15 mouse cellular contexts compared by ENCODE assay signal in the genomic region with DNA sequence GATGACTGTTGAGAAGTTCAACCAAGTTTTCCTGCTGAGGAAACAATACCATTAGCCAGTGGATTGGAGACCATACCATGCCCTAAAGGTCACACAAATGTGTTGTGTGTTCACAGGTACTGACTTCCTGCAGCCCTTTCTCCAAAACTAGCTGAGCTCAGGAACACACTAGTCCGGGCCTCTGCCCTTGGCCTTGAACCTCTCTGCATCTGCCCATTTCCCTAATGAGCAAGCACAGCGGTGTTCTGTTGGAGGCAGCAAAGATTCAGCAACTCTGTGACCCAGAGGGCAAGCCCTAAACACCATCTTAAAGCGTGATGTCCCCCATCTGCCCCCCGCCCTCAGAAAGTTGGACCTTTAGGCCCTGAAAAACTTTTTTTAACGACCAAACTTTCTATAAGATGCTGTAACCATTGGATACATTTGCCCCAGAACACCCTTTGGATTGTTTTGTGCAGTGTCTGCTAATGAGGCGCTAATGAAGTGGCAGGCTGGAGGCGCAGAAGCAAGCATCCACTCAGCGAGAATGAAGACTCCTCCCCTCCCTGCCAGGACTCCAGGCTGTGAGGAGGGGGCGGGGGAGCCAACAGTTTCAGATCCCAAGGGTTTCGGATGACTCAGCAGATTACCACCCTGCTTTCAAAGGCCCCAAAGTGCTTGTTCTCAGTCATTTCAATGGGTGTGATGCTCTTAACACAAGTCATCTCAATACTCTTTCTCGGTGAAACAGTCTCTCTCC. TPM values are rescaled to one million over a fixed set of nuclear protein-coding genes. Genes with fewer than 3 reads are reported as not detected.
DNase-seq lines count a peak whose midpoint lies in the region; ATAC-seq and TF ChIP-seq lines count a peak whose summit lies in the region.
"Had no signal": no experiment of that assay in that cellular context is flagged by ENCODE, and none has a peak within 500 bp of the region (broad histone marks: within the 10 kb centered on the region; RNA-seq: fewer than 3 reads in every experiment).

No protein-coding gene starts in this region.

- TF ChIP-seq CTCF in midbrain, postnatal 0 days (IDR thresholded peaks at IDR 0.05) = no peak
- no peak for TF ChIP-seq CTCF in forebrain, postnatal 0 days (IDR thresholded peaks at IDR 0.05; ENCODE audit: low read depth)
- no peak for TF ChIP-seq CTCF in olfactory bulb, adult 2 months (IDR thresholded peaks at IDR 0.05; ENCODE audit: insufficient read depth, low read depth, low read length)

- H3K36me3 ChIP-seq in midbrain, embryonic 11.5 days (ENCODE audit: control insufficient read depth, insufficient read depth, low read length) = no peaks in the 10 kb centered on the region
- no peaks in the 10 kb centered on the region for H3K36me3 ChIP-seq in midbrain, postnatal 0 days (ENCODE audit: insufficient read depth, low read length)
- no peaks in the 10 kb centered on the region for H3K36me3 ChIP-seq in forebrain, postnatal 0 days (ENCODE audit: insufficient read depth)
- H3K36me3 ChIP-seq: liver, embryonic 15.5 days; stomach, embryonic 15.5 days had no signal

- no peak overlapping the region for H3K4me3 ChIP-seq in midbrain, embryonic 11.5 days (ENCODE audit: low read depth, low read length)
- H3K4me3 ChIP-seq in midbrain, postnatal 0 days (ENCODE audit: low read depth, low read length) = no peak overlapping the region
- H3K4me3 ChIP-seq in forebrain, postnatal 0 days (ENCODE audit: low read depth, low read length) = no peak overlapping the region
- H3K4me3 ChIP-seq in olfactory bulb, adult 2 months (ENCODE audit: insufficient read depth, low read depth, low read length) = no peak overlapping the region
- H3K4me3 ChIP-seq: liver, embryonic 15.5 days; stomach, embryonic 15.5 days had no signal

- no peak for TF ChIP-seq POLR2A in olfactory bulb, adult 2 months (IDR thresholded peaks at IDR 0.05; ENCODE audit: insufficient read depth, low read depth, low read length)

- 0 out of 2 replicates have a peak, but pooled peaks have one; percentile 19 for ATAC-seq in midbrain, embryonic 11.5 days (ENCODE audit: low FRiP score)
- no peak; the same call in 1 of the 2 replicates for ATAC-seq in midbrain, postnatal 0 days (ENCODE audit: low FRiP score)
- peak; percentile 63 for ATAC-seq in forebrain, postnatal 0 days

- WGBS in midbrain, embryonic 11.5 days = 21% methylated on average over 11 of the region's 11 CpGs
- WGBS in midbrain, postnatal 0 days = 21% methylated on average over 11 of the region's 11 CpGs
- WGBS in forebrain, postnatal 0 days = 10% methylated on average over 11 of the region's 11 CpGs
- 14% methylated on average over 11 of the region's 11 CpGs for WGBS in olfactory bulb, adult 2 months

- no peaks in the 10 kb centered on the region for H3K9me3 ChIP-seq in midbrain, embryonic 11.5 days (ENCODE audit: control insufficient read depth, low read length)
- no peaks in the 10 kb centered on the region for H3K9me3 ChIP-seq in midbrain, postnatal 0 days (ENCODE audit: low read length)
- H3K9me3 ChIP-seq in forebrain, postnatal 0 days (ENCODE audit: low read length) = no peaks in the 10 kb centered on the region
- H3K9me3 ChIP-seq: liver, embryonic 15.5 days; stomach, embryonic 15.5 days had no signal

- no peak for DNase-seq in midbrain, embryonic 11.5 days (ENCODE audit: low spot score, missing footprints)
- no peak for DNase-seq in midbrain, postnatal 0 days (ENCODE audit: low spot score)
- peak; percentile 62 for DNase-seq in embryo, embryonic 10 days (ENCODE audit: low spot score)
- DNase-seq in forebrain, postnatal 0 days = peak; percentile 53
- DNase-seq in layer of hippocampus, postnatal 25 days (ENCODE audit: extremely low spot score in 1 of 2, low spot score in 1 of 2) = no peak
- DNase-seq in heart, adult 8-10 months (ENCODE audit: low spot score) = no peak
- no peak for DNase-seq in adipocyte (ENCODE audit: low spot score)
- DNase-seq: adrenal gland, adult 2 months; cerebellum, adult 18-20 months; gastrocnemius, postnatal 25 days; heart, postnatal 14 days had no signal

- H3K27me3 ChIP-seq in midbrain, embryonic 11.5 days (ENCODE audit: control insufficient read depth, insufficient read depth, low read length) = no peaks in the 10 kb centered on the region
- no peaks in the 10 kb centered on the region for H3K27me3 ChIP-seq in midbrain, postnatal 0 days (ENCODE audit: insufficient read depth, low read length)
- no peaks in the 10 kb centered on the region for H3K27me3 ChIP-seq in forebrain, postnatal 0 days (ENCODE audit: insufficient read depth, low read length)
- H3K27me3 ChIP-seq: liver, embryonic 15.5 days; stomach, embryonic 15.5 days had no signal

- H3K4me1 ChIP-seq in midbrain, embryonic 11.5 days (ENCODE audit: control insufficient read depth, insufficient read depth, low read length) = no peaks in the 10 kb centered on the region
- H3K4me1 ChIP-seq in midbrain, postnatal 0 days (ENCODE audit: insufficient read depth, low read length) = no peaks in the 10 kb centered on the region; the same call in 1 of the 2 replicates
- H3K4me1 ChIP-seq in forebrain, postnatal 0 days (ENCODE audit: insufficient read depth) = peaks cover 16% of the 10 kb centered on the region; the same call in 1 of the 2 replicates
- H3K4me1 ChIP-seq in olfactory bulb, adult 2 months (ENCODE audit: control insufficient read depth, insufficient read depth, low read length) = peaks cover 47% of the 10 kb centered on the region
- H3K4me1 ChIP-seq: liver, embryonic 15.5 days; stomach, embryonic 15.5 days had no signal

- no peak overlapping the region for H3K9ac ChIP-seq in midbrain, embryonic 11.5 days (ENCODE audit: low read length)
- H3K9ac ChIP-seq in midbrain, postnatal 0 days (replicated peaks; ENCODE audit: low read length, poor library complexity, severe bottlenecking) = no peak overlapping the region
- H3K9ac ChIP-seq in forebrain, postnatal 0 days = no peak overlapping the region
- H3K9ac ChIP-seq: liver, embryonic 15.5 days; stomach, embryonic 15.5 days had no signal

- no peak overlapping the region for H3K4me2 ChIP-seq in midbrain, embryonic 11.5 days
- H3K4me2 ChIP-seq in midbrain, postnatal 0 days (ENCODE audit: low read depth, low read length, poor library complexity, severe bottlenecking) = no peak overlapping the region
- no peak overlapping the region for H3K4me2 ChIP-seq in forebrain, postnatal 0 days (ENCODE audit: low read depth)
- H3K4me2 ChIP-seq: liver, embryonic 15.5 days; stomach, embryonic 15.5 days had no signal

- no peak overlapping the region for H3K27ac ChIP-seq in midbrain, embryonic 11.5 days (ENCODE audit: low read depth, low read length)
- H3K27ac ChIP-seq in midbrain, postnatal 0 days (ENCODE audit: low read depth, low read length) = no peak overlapping the region
- H3K27ac ChIP-seq in forebrain, postnatal 0 days (ENCODE audit: low read depth, low read length) = no peak overlapping the region
- H3K27ac ChIP-seq in olfactory bulb, adult 2 months (ENCODE audit: insufficient read depth, low read depth, low read length) = peak overlapping the region; percentile 60; the same call in 1 of the 2 replicates
- H3K27ac ChIP-seq: kidney, postnatal 0 days; liver, embryonic 15.5 days; stomach, embryonic 15.5 days had no signal

RNA-seq across cellular contexts. Expression of gene Ube2ql1, which starts 21.7 kb away (rescaled TPM):
- polyA plus RNA-seq in midbrain, embryonic 11.5 days (2014; fragmentation: Nextera tagmentation; extraction: Ambion mirVana) = 7.2 TPM in 2 replicates
- total RNA-seq in midbrain, postnatal 0 days (2014; rRNA removed) = 145 and 157 TPM in 2 replicates
- polyA plus RNA-seq in midbrain, postnatal 0 days (2015; fragmentation: Nextera tagmentation; extraction: Ambion mirVana) = 25.1 and 25.8 TPM in 2 replicates
- total RNA-seq in forebrain, postnatal 0 days (2014; rRNA removed) = 120 and 129 TPM in 2 replicates
- 22.2 and 25.6 TPM in 2 replicates for polyA plus RNA-seq in forebrain, postnatal 0 days (2015; fragmentation: Nextera tagmentation; extraction: Ambion mirVana)
- polyA plus RNA-seq in olfactory bulb, adult 2 months (2012; ENCODE audit: insufficient read depth, insufficient read length, low replicate concordance, missing spikeins) = not detected in 2 replicates
- 100 to 1,000 TPM; 189 to 204 TPM for total RNA-seq in layer of hippocampus, postnatal 25 days (2021)
- total RNA-seq in heart, adult 8-10 months (2022) = 1 to 10 TPM; 4.7 to 7.9 (median 7.0) TPM

Comparison
In these comparisons a context has a peak if more than half of its experiments do, and no peak if none do; other contexts are left out.
1. DNase-seq: peak in embryo, embryonic 10 days (single experiment) and forebrain, postnatal 0 days (single experiment); none in midbrain, embryonic 11.5 days (single experiment), midbrain, postnatal 0 days (single experiment), layer of hippocampus, postnatal 25 days (0 of 2), heart, adult 8-10 months (single experiment) and adipocyte (single experiment).
2. RNA of gene Ube2ql1, which starts 21.7 kb away (total RNA-seq): 189 to 204 TPM in layer of hippocampus, postnatal 25 days, 145 to 157 TPM in midbrain, postnatal 0 days and 120 to 129 TPM in forebrain, postnatal 0 days; 4.7 to 7.9 TPM in heart, adult 8-10 months; every median in the first group is over 10 times any median in the second.